Mouse (Mus musculus) left cerebral cortex, adult 2 months (tissue): ENCODE measurements around the gene Mettl18. TPM values are rescaled to one million over a fixed set of nuclear protein-coding genes. Genes with fewer than 3 reads are reported as not detected.

Experiments
- DNase-seq, 2 experiments: peaks; one replicate each; pipeline ENCODE4 v3.0.0; 2021 to 2022; ENCODE audit warnings: low spot score in 2 of 2, mixed read lengths in 1 of 2; ENCODE audit errors: extremely low spot score in 1 of 2
- H3K27ac ChIP-seq: fragments of 200-600 bp; 2 replicates; pipeline ENCODE4 v1.8.1; 2022
- H3K4me3 ChIP-seq: fragments of 200-600 bp; 2 replicates; pipeline ENCODE4 v1.8.1; 2022
- CTCF ChIP-seq: fragments of 200-600 bp; IDR thresholded peaks from 2 replicates; pipeline ENCODE4 v1.8.1; 2022; ENCODE audit warnings: antibody characterized with exemption, mild to moderate bottlenecking, moderate library complexity
- intact Hi-C: fragments of 180-260 bp; cut with DNase I; formaldehyde crosslinking; loops from one replicate; pipeline ENCODE4 v1.15.1; 2025
- long read RNA-seq, 2 experiments: library from polyadenylated mRNA; stranded (forward); transcript quantifications; one replicate each; pipeline ENCODE4 v2.0.0; 2021; ENCODE audit warnings: borderline mapping rate in 2 of 2
- total RNA-seq, 2 experiments: library from RNA; stranded (reverse); gene quantifications; 2 replicates each; pipeline ENCODE4 v1.2.3; 2021

The Mettl18 gene
- 1 to 10 TPM; 4.4 to 5.5 TPM for total RNA-seq
- long read RNA-seq, experiment 1, partial matches to known transcripts = 0 of 3 reads
- long read RNA-seq, experiment 1, other reads (novel, unspliced or antisense) = 0 of 3 reads
- long read RNA-seq, experiment 2, partial matches to known transcripts = 0 of 2 reads
- long read RNA-seq, experiment 2, other reads (novel, unspliced or antisense) = 1 of 2 reads

- peak within 1 kb of the TSS; percentile 70 for H3K4me3 ChIP-seq
- DNase-seq = peak; percentile 88 to 91
- intact Hi-C loops = loop anchor here (2.0 kb wide), 1 partner anchor 66 kb away; the partner anchor contains the start of gene Scyl3
- H3K27ac ChIP-seq = peak within 1 kb of the TSS; percentile 93
- peak; percentile 38 for TF ChIP-seq CTCF
These were observed at the start of gene Mettl18, which contains the start of gene BC055324 for GRCm38 (mm10) chr1:163994721-163995608. Mettl18 (plus strand) TSS chr1:163994889. BC055324 (minus strand) TSS chr1:163994796.

GRCm38 (mm10) chr1:163953396-163953795 lies 41.3 kb upstream of the Mettl18 start:
- DNase-seq = no peak
- H3K4me3 ChIP-seq = no peak overlapping the region
- intact Hi-C loops = no loop called here
- H3K27ac ChIP-seq = no peak overlapping the region
- no peak for TF ChIP-seq CTCF

GRCm38 (mm10) chr1:163958036-163958435 lies 36.7 kb upstream of the Mettl18 start:
- H3K4me3 ChIP-seq = no peak overlapping the region
- no peak overlapping the region; the same call in 1 of the 2 replicates for H3K27ac ChIP-seq
- intact Hi-C loops = no loop called here
- TF ChIP-seq CTCF = no peak
- no peak for DNase-seq

DNA sequence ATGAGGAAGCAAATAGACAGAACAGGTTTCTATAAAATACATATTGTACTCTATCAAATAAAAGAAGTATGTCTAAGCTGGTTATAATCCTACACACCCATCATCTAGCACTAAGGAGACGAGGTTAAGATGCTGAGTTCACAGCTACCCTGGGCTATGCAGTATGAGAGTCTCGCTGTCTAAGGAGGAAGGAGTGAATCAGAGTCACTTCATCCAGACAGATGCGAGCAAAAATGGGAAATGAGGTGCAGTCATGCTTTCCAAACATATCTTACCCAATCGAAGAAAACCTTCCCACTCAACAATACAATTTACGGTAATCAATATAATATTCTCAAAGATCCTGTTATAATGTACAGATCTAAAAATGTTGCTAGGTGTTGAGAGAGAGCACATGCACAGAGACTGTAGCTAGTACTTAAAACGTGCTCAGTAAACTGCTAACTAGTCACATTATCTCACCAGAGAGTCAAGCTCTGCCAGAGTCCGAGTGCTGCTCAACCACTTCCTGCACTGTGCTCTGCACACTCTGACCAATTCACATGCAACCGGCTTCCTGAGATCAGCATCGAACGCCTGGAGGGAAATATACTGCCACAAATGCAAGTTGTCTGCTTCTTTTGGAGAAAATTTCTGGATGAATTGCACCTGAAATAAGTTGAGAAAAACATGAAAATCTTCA lies 30.5 kb upstream of the Mettl18 start:
- intact Hi-C loops = no loop called here
- DNase-seq = no peak
- no peak overlapping the region for H3K27ac ChIP-seq
- TF ChIP-seq CTCF = no peak
- H3K4me3 ChIP-seq = no peak overlapping the region

DNA sequence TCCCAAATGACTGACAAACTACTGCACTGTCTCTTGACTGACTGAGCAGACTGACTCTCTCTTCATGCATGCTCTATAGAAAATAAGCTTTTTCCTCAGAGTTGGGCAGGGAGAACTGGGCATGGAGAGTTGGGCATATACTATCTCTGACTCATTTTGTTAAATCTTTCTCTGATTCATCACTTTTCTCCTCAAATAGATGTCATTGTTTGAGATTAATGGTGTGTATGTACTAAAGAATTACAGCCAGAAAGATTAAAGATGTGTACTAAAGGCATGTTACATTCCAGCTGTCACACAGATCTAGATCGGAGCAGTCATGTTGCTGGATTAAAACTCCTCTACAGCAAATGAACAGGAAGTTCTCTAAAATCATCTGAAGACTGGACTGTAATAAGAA lies 20.2 kb upstream of the Mettl18 start:
- Histone ChIP-seq H3K27ac (no peak overlapping the region), H3K4me3 (no peak overlapping the region)
- intact Hi-C loops = no loop called here
- no peak for TF ChIP-seq CTCF
- DNase-seq = no peak

DNA sequence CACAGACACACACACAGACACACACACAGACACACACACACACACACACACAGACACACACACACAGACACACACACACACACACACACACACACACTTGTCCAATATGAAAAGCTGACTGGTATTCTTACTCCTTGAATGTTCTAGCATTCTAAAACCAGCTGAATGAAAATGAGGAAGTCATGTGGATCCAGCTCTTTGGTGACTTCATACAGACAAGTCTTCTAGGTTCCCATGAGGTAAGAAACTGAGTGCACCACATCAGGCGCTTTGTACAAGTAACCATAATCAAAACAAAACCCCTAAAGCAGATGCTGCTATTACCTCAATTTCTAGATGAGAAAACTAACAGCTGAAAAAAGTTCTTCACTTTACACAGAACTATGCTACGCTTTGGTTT lies 19.6 kb upstream of the Mettl18 start:
- Histone ChIP-seq H3K4me3 (no peak overlapping the region), H3K27ac (no peak overlapping the region)
- intact Hi-C loops = no loop called here
- DNase-seq = no peak
- no peak for TF ChIP-seq CTCF

GRCm38 (mm10) chr1:163976515-163976914 lies 18.2 kb upstream of the Mettl18 start:
- no peak overlapping the region for H3K4me3 ChIP-seq
- no peak for TF ChIP-seq CTCF
- DNase-seq = no peak
- H3K27ac ChIP-seq = no peak overlapping the region
- intact Hi-C loops = no loop called here

- intact Hi-C loops = no loop called here
- DNase-seq = no peak
- H3K4me3 ChIP-seq = no peak overlapping the region
- H3K27ac ChIP-seq = no peak overlapping the region
- no peak for TF ChIP-seq CTCF
These were observed 2.3 kb upstream of the Mettl18 start for GRCm38 (mm10) chr1:163992371-163992770.

- no peak for TF ChIP-seq CTCF
- DNase-seq = no peak
- Histone ChIP-seq H3K4me3 (peak overlapping the region; percentile 70), H3K27ac (no peak overlapping the region)
- intact Hi-C loops = loop anchor here (2.0 kb wide), 1 partner anchor 65 kb away; the partner anchor contains the start of gene Scyl3
These were observed 442 bp upstream of the Mettl18 start for GRCm38 (mm10) chr1:163994173-163994720.

- no peak for TF ChIP-seq CTCF
- DNase-seq = no peak
- Histone ChIP-seq H3K27ac (no peak overlapping the region), H3K4me3 (no peak overlapping the region)
- intact Hi-C loops = loop anchor here (2.0 kb wide), 1 partner anchor 67 kb away; the partner anchor contains the start of gene Scyl3
These were observed 872 bp downstream of the Mettl18 start for GRCm38 (mm10) chr1:163995609-163995913.

- no peak for TF ChIP-seq CTCF
- no peak overlapping the region for H3K27ac ChIP-seq
- no peak for DNase-seq
- intact Hi-C loops = no loop called here
- no peak overlapping the region for H3K4me3 ChIP-seq
These were observed 7.3 kb downstream of the Mettl18 start for GRCm38 (mm10) chr1:164001831-164002452.
